Mouse (Mus musculus) Muller cell, postnatal 12 days (primary cell): ENCODE results near the gene Gtf2b.
A peak's percentile ranks its signal among the peaks of the same experiment; 100 is the strongest.

Experiments
- DNase-seq: peaks from one replicate; pipeline ENCODE4 v3.0.0-alpha.2; 2015; ENCODE audit errors: inconsistent ontology term

Gtf2b gene

GRCm38 (mm10) chr3:142811582-142811981 lies 46.7 kb downstream of the Gtf2b start:
- DNase-seq: no peak

- peak; percentile 81 for DNase-seq
Measured at GRCm38 (mm10) chr3:142817506-142817905, 52.7 kb downstream of the Gtf2b start.

- no peak for DNase-seq
Measured at GRCm38 (mm10) chr3:142823606-142824005, 58.8 kb downstream of the Gtf2b start.

- peak; percentile 27 for DNase-seq
Measured at GRCm38 (mm10) chr3:142826449-142827146, 61.8 kb downstream of the Gtf2b start.

GRCm38 (mm10) chr3:142832910-142833309 lies 68.1 kb downstream of the Gtf2b start:
- no peak for DNase-seq
